Comparison of ENCODE assay signal across 16 mouse cellular contexts in genomic region chr9:88380076-88380475, GRCm38 (mm10). TPM values are rescaled to one million over a fixed set of nuclear protein-coding genes. Genes with fewer than 3 reads are reported as not detected.
A peak's percentile ranks its signal among the peaks of the same experiment; 100 is the strongest.
DNase-seq lines count a peak whose midpoint lies in the region; ATAC-seq lines count a peak whose summit lies in the region.
"Had no signal": no experiment of that assay in that cellular context is flagged by ENCODE, and none has a peak within 500 bp of the region (broad histone marks: within the 10 kb centered on the region; RNA-seq: fewer than 3 reads in every experiment).

No protein-coding gene starts in this region.

- WGBS in midbrain, embryonic 16.5 days, result 83% methylated on average over 7 of the region's 7 CpGs

- H3K27ac ChIP-seq in midbrain, embryonic 16.5 days (ENCODE audit: low read length), result no peak overlapping the region
- H3K27ac ChIP-seq: left cerebral cortex, adult 2 months; liver, embryonic 15.5 days; midbrain, embryonic 12.5 days had no signal

- DNase-seq in right cerebral cortex, adult 18-20 months, result peak; percentile 35
- no peak for DNase-seq in right cerebral cortex, postnatal 14 days
- DNase-seq in c-Kit-positive CD71-positive TER-119-negative erythroid progenitor cells, embryonic 14.5 days (ENCODE audit: low read depth), result peak; percentile 30
- peak; percentile 42 for DNase-seq in thymus, postnatal 4 days
- DNase-seq in left cerebral cortex, adult 18-20 months (ENCODE audit: low spot score in 2 of 2), result no peak
- no peak for DNase-seq in frontal cortex, postnatal 25 days (ENCODE audit: low spot score in 2 of 2)
- DNase-seq: adrenal gland, adult 2 months; cerebellum, adult 9-11 months; kidney, postnatal 36 days; right cerebral cortex, postnatal 4 days had no signal

- H3K9me3 ChIP-seq in midbrain, embryonic 16.5 days (replicated peaks; ENCODE audit: control insufficient read depth, low read length, poor library complexity, severe bottlenecking), result no peaks in the 10 kb centered on the region
- H3K9me3 ChIP-seq: heart, embryonic 12.5 days; liver, embryonic 15.5 days; midbrain, embryonic 12.5 days had no signal

- no peaks in the 10 kb centered on the region for H3K27me3 ChIP-seq in midbrain, embryonic 16.5 days (ENCODE audit: control insufficient read depth, insufficient read depth, low read depth, low read length)
- H3K27me3 ChIP-seq: heart, embryonic 12.5 days; liver, embryonic 15.5 days; midbrain, embryonic 12.5 days had no signal

- H3K4me3 ChIP-seq in midbrain, embryonic 16.5 days (ENCODE audit: low read depth, low read length), result no peak overlapping the region
- H3K4me3 ChIP-seq: heart, embryonic 12.5 days; left cerebral cortex, adult 2 months; liver, embryonic 15.5 days; midbrain, embryonic 12.5 days had no signal

- peaks cover 14% of the 10 kb centered on the region for H3K36me3 ChIP-seq in midbrain, embryonic 16.5 days (ENCODE audit: control insufficient read depth, insufficient read depth, low read length)

- peak; percentile 89 for ATAC-seq in megakaryocyte progenitor cell, adult 5-6 weeks (replicated peaks; ENCODE audit: poor library complexity)
- ATAC-seq in midbrain, embryonic 16.5 days, result no peak

- H3K9ac ChIP-seq in midbrain, embryonic 16.5 days (ENCODE audit: low read depth, low read length), result no peak overlapping the region
- H3K9ac ChIP-seq: heart, embryonic 12.5 days; liver, embryonic 15.5 days; midbrain, embryonic 12.5 days had no signal

- H3K4me1 ChIP-seq in midbrain, embryonic 16.5 days (ENCODE audit: control insufficient read depth, insufficient read depth, low read length), result no peaks in the 10 kb centered on the region
- H3K4me1 ChIP-seq: heart, embryonic 12.5 days; liver, embryonic 15.5 days; midbrain, embryonic 12.5 days had no signal

- no peak overlapping the region for H3K4me2 ChIP-seq in midbrain, embryonic 16.5 days (ENCODE audit: low read length)
- H3K4me2 ChIP-seq: heart, embryonic 12.5 days; liver, embryonic 15.5 days; midbrain, embryonic 12.5 days had no signal

RNA-seq across cellular contexts. Expression of gene Nt5e, which starts 53.1 kb away (rescaled TPM):
- total RNA-seq in megakaryocyte progenitor cell, adult 5-6 weeks (2015), result 0.22 and 0.64 TPM in 2 replicates
- 0.84 and 1.1 TPM in 2 replicates for total RNA-seq in megakaryocyte progenitor cell, adult 5-6 weeks (2017)
- 1 to 10 TPM; 2.6 to 3.6 TPM for total RNA-seq in left cerebral cortex, adult 18-20 months (2021)
- polyA plus RNA-seq in midbrain, embryonic 16.5 days (2015; fragmentation: Nextera tagmentation; extraction: Ambion mirVana), result 0.92 and 1.5 TPM in 2 replicates

RNA-seq across cellular contexts. Expression of gene Snx14, which starts 58.7 kb away (rescaled TPM):
- total RNA-seq in megakaryocyte progenitor cell, adult 5-6 weeks (2015), result 31.8 and 36.1 TPM in 2 replicates
- total RNA-seq in megakaryocyte progenitor cell, adult 5-6 weeks (2017), result 17.1 and 21.6 TPM in 2 replicates
- total RNA-seq in left cerebral cortex, adult 18-20 months (2021), result 10 to 100 TPM; 54.3 to 55.8 TPM
- polyA plus RNA-seq in midbrain, embryonic 16.5 days (2015; fragmentation: Nextera tagmentation; extraction: Ambion mirVana), result 42.5 and 43.4 TPM in 2 replicates

Comparison
In these comparisons a context has a peak if more than half of its experiments do, and no peak if none do; other contexts are left out.
1. DNase-seq: peak in right cerebral cortex, adult 18-20 months (single experiment), c-Kit-positive CD71-positive TER-119-negative erythroid progenitor cells, embryonic 14.5 days (single experiment) and thymus, postnatal 4 days (single experiment); none in right cerebral cortex, postnatal 14 days (single experiment), left cerebral cortex, adult 18-20 months (0 of 2) and frontal cortex, postnatal 25 days (0 of 2).